Mouse (Mus musculus): Measurements from ENCODE around the gene Snx5.

DNA sequence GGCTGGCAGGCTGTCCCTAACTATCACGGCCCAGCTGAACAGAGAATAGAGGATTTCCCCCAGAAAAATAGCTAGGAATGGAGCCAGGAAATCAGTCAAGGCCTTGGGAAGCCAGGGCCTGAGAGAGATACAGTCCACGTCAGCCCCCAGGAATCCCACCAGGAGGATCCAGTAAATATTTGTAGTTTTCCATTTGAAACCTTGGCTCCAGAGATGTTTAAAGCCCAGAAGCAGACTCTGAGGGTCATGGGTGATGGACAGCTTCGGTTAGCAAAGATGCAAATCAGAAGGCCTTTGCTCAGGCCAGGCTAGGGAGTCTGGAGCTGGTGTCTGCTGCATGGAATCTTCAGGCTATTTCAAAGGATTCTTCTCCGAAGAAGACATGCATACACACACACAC, 68.6 kb downstream of the Snx5 start:
- TF ChIP-seq CTCF (IDR thresholded peaks at IDR 0.05): no peak
- no peak for TF ChIP-seq EP300 (IDR thresholded peaks at IDR 0.05)

Measured in lung, postnatal 0 days (tissue).